Mouse (Mus musculus): ENCODE results near the gene Miga1.

DNA sequence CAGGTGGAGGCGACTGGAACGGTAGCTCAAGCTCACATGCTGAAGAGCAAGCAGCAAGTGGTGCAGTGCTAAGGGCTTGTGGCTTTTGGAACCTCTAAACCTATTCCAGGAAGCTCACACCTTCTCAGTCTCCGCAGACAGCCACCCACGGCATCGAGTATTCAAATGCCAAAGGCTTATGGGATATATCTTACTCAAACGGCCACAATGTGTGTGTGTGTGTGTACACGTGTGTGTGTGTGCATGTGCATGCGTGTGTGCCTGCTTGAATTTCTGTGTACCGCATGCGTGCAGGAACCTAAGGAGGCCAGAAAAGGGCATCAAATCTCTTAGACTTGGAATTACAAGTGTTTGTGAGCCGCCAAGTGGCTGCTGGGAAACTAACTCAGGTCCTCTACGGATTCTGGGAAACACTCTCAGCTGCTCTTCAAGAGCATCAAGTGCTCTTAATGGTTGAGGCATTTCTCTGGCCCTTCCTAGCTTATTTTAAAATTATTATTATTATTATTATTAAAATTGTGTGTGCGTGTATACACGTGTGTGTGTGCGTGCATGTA lies 2.8 kb upstream of the Miga1 start:
- no peak for TF ChIP-seq CTCF (IDR thresholded peaks at IDR 0.05; ENCODE audit: borderline replicate concordance, control insufficient read depth, extremely low read depth, insufficient read depth, low read length, poor library complexity)
- no peak for TF ChIP-seq POLR2A (IDR thresholded peaks at IDR 0.05; ENCODE audit: control insufficient read depth, extremely low read depth, insufficient read depth, low read length, poor library complexity)

Data from thymus, adult 2 months (tissue).